In genomic region chr4:139858635-139859176, GRCm38 (mm10) we compare ENCODE assay signal across 8 mouse cellular contexts. TPM values are rescaled to one million over a fixed set of nuclear protein-coding genes. Genes with fewer than 3 reads are reported as not detected.
DNase-seq lines count a peak whose midpoint lies in the region; ATAC-seq lines count a peak whose summit lies in the region.

No protein-coding gene starts in this region.

- H3K27ac ChIP-seq in hindbrain, embryonic 16.5 days (ENCODE audit: low read depth, low read length) = no peak overlapping the region
- H3K27ac ChIP-seq in midbrain, embryonic 10.5 days (replicated peaks) = no peak overlapping the region

- H3K9ac ChIP-seq in hindbrain, embryonic 16.5 days (ENCODE audit: low read depth, low read length) = no peak overlapping the region

- WGBS in hindbrain, embryonic 16.5 days = 2% methylated on average over 12 of the region's 13 CpGs
- 2% methylated on average over 13 of the region's 13 CpGs for WGBS in midbrain, embryonic 10.5 days

- peaks cover 13% of the 10 kb centered on the region for H3K27me3 ChIP-seq in hindbrain, embryonic 16.5 days (replicated peaks; ENCODE audit: control insufficient read depth, insufficient read depth, low read length)
- H3K27me3 ChIP-seq in midbrain, embryonic 10.5 days (ENCODE audit: low read depth, poor library complexity, severe bottlenecking) = peaks cover 58% of the 10 kb centered on the region

- H3K4me2 ChIP-seq in hindbrain, embryonic 16.5 days (ENCODE audit: low read length) = no peak overlapping the region

- peak; percentile 74 to 94 for DNase-seq in adrenal gland, adult (ENCODE audit: inconsistent age in 2 of 2, low spot score in 1 of 2)
- peak; percentile 93 for DNase-seq in cerebellum, postnatal 36 days
- DNase-seq in frontal cortex, postnatal 25 days (ENCODE audit: low spot score in 2 of 2) = peak; percentile 74 to 89
- DNase-seq in left cerebral cortex, adult 18-20 months (ENCODE audit: low spot score in 2 of 2) = peak; percentile 85 to 94
- peak; percentile 89 for DNase-seq in midbrain, embryonic 10.5 days (ENCODE audit: low spot score)
- peak; percentile 46 to 63 for DNase-seq in right cerebral cortex, postnatal 36 days (ENCODE audit: low spot score in 2 of 2)

- ATAC-seq in hindbrain, embryonic 16.5 days = peak; percentile 82
- no peak for ATAC-seq in inflammation-experienced regulatory T-cells, adult 6 months

- no peaks in the 10 kb centered on the region for H3K9me3 ChIP-seq in hindbrain, embryonic 16.5 days (ENCODE audit: control insufficient read depth, low read length)
- H3K9me3 ChIP-seq in midbrain, embryonic 10.5 days (replicated peaks) = no peaks in the 10 kb centered on the region

- H3K36me3 ChIP-seq in hindbrain, embryonic 16.5 days (ENCODE audit: control insufficient read depth, insufficient read depth, low read length) = no peaks in the 10 kb centered on the region
- H3K36me3 ChIP-seq in midbrain, embryonic 10.5 days = no peaks in the 10 kb centered on the region

- H3K4me3 ChIP-seq in hindbrain, embryonic 16.5 days (ENCODE audit: low read length) = no peak overlapping the region
- H3K4me3 ChIP-seq in midbrain, embryonic 10.5 days = no peak overlapping the region

- H3K4me1 ChIP-seq in hindbrain, embryonic 16.5 days (ENCODE audit: control insufficient read depth, insufficient read depth, low read depth, low read length) = no peaks in the 10 kb centered on the region
- peaks cover 14% of the 10 kb centered on the region for H3K4me1 ChIP-seq in midbrain, embryonic 10.5 days

RNA-seq across cellular contexts. Expression of gene Pax7, which starts 25.4 kb away (rescaled TPM):
- 0.24 and 0.60 TPM in 2 replicates for polyA plus RNA-seq in hindbrain, embryonic 16.5 days (2015; fragmentation: Nextera tagmentation; extraction: Ambion mirVana)
- total RNA-seq in left cerebral cortex, adult 18-20 months (2021) = not detected
- polyA plus RNA-seq in midbrain, embryonic 10.5 days (2016; fragmentation: Nextera tagmentation; extraction: Ambion mirVana) = 1.3 and 1.8 TPM in 2 replicates
- polyA plus RNA-seq in inflammation-experienced regulatory T-cells, adult 6 months (2017; shearing (Covaris generic)) = not detected
